Mouse (Mus musculus): ENCODE results near the gene P4ha3. TPM values are rescaled to one million over a fixed set of nuclear protein-coding genes. Genes with fewer than 3 reads are reported as not detected.

P4ha3 gene
- polyA plus RNA-seq (2015; fragmentation: Nextera tagmentation; extraction: Ambion mirVana), result 5.0 and 8.0 TPM in 2 replicates

DNA sequence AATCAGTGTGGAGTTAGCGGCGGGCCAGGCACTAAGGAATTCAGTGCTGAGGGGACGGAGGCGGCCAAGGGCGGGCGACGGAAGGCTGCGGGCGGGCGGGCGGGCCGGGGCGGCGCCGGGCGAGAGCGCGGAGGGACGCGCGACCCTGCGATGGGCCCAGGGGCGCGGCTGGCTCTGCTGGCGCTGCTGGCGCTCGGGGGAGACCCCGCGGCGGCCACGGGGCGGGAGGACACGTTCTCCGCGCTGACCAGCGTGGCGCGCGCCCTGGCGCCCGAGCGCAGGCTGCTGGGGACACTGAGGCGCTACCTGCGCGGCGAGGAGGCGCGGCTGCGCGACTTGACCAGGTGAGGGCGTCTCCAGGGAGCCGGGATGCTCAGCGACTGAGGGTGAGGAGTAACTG lies at the start of gene P4ha3:
TSS of gene P4ha3 (plus strand) at position 138 of the 400 bp plus-strand sequence.

Other genes with a start within 250 kb of the P4ha3 start
- gene Pold3, start 164.0 kb upstream of the P4ha3 start, polyA plus RNA-seq (2015; fragmentation: Nextera tagmentation; extraction: Ambion mirVana), result 29.3 and 32.3 TPM in 2 replicates
- gene Lipt2, start 126.2 kb upstream of the P4ha3 start, polyA plus RNA-seq (2015; fragmentation: Nextera tagmentation; extraction: Ambion mirVana), result 15.9 and 16.5 TPM in 2 replicates
- gene Kcne3, start 109.0 kb upstream of the P4ha3 start, polyA plus RNA-seq (2015; fragmentation: Nextera tagmentation; extraction: Ambion mirVana), result 0.55 and 0.72 TPM in 2 replicates
- gene Pgm2l1, start 58.1 kb upstream of the P4ha3 start, polyA plus RNA-seq (2015; fragmentation: Nextera tagmentation; extraction: Ambion mirVana), result 33.7 and 38.5 TPM in 2 replicates
- gene C2cd3, start 86.7 kb downstream of the P4ha3 start, polyA plus RNA-seq (2015; fragmentation: Nextera tagmentation; extraction: Ambion mirVana), result 8.8 and 9.8 TPM in 2 replicates
- 128 and 144 TPM in 2 replicates for gene Ppme1, start 86.8 kb downstream of the P4ha3 start, polyA plus RNA-seq (2015; fragmentation: Nextera tagmentation; extraction: Ambion mirVana)
- 0.17 and 0.18 TPM in 2 replicates for gene Ucp3, start 187.5 kb downstream of the P4ha3 start, polyA plus RNA-seq (2015; fragmentation: Nextera tagmentation; extraction: Ambion mirVana)
- 117 and 120 TPM in 2 replicates for gene Ucp2, start 207.8 kb downstream of the P4ha3 start, polyA plus RNA-seq (2015; fragmentation: Nextera tagmentation; extraction: Ambion mirVana)
- gene Dnajb13, start 229.4 kb downstream of the P4ha3 start, polyA plus RNA-seq (2015; fragmentation: Nextera tagmentation; extraction: Ambion mirVana), result 3.4 and 5.2 TPM in 2 replicates